Mouse (Mus musculus): Measurements from ENCODE around the gene Traf5.

Gene Traf5

DNA sequence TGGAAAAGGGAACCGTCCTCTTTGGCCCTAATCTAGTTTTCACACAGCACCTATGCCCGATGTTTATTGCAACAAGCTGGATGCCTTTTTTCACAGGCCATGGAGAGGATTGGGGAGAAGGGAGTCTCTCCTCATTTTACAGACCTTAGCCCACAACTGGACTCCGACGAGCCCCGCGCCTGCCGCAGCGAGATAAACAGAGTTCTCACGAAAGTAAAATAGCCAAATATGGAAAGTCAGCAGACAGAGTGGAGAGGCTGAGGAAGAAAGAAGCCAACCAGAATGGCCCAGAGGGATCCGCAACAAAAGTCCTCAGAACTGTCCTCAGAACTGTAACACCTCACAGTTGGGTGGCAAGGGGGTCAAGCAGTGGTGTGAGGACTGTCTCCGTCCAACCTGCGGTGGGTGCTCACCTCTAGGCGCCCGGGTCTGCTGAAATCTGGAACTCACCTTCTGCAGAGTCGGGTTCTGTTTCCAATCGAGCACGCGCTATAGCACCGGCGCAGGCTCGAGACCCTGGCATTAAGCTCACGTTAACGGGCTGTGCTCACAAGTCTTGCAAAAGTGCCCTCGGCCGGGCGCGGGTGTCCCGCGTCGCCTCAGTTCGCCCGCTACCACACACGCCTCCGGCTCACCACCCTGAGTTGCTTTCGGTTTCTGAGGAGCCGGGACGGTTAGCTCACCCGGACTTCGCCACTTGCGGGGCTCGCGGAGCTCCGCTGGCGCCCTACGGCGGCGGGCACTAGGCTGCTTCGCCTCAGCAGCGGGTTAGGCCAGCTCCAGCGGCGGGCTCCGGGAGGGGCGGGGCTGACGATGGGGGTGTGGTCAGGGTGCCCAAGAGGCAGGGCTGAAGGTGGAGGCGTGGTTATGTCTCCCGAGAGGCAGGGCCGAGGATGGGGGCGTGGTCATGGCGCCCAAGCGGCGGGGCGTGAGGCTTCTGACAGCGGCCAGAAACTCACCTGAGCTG is at the start of gene Traf5:
Gene Traf5, minus strand, starts transcription at position 754 of the 967 bp plus-strand sequence.
- DNase-seq: peak; percentile 98 to 99

GRCm38 (mm10) chr1:192140313-192140712 is 48.0 kb upstream of the Traf5 start:
- DNase-seq: no peak

DNA sequence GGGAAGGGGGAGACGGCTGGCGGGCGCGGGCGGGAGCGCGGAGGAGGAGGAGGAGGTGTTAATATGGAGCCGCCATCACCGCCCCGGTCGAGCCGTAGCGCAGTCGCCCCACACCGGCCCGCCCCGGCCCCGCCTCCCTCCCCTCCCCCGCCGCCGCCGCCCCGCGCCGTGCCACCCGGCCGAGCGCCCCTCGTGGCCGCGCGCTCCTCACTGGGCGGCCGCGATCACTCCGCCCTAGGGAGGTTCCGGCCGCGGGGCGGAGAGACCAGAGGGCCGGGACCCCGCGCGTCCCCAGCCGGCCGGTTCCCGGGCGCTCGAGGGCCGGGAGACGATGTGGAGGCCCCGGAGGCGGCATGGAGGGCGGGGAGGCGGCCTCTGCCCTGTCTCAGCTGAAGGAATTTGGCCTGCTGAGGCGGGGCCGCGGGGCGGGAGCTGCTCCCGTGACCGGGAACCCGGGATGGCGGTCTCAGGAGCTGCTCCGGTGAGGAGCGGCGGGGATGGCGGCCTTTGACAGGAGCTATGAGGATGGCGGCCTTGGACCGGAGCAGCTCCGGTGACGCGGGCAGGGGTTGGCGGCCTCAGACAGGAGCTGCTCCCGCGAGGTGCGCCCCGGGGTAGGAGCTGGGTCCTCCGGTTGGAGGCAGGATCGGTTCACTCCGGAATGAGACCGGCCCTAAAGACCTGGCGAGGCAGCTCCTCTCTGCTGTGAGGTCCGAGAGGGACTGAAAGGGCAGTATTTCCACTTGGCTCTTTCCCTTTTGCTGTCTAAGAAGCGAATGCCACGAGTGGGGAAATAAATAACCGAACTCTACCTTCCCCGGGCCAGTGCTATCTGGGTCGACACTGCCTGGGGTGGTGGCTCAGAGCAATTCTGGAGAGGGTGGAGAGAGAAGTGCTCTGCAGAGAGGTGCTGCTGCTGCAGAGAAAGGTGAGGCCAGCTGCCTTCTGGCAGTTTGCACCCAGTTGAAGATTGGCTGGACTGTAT is 45.9 kb upstream of the Traf5 start, which contains the start of gene Rcor3:
Gene Rcor3, minus strand, starts transcription at position 137 of the 985 bp plus-strand sequence.
- peak; percentile 74 to 76 for DNase-seq

- DNase-seq: no peak
These were observed 45.0 kb upstream of the Traf5 start for GRCm38 (mm10) chr1:192137291-192137925.

DNA sequence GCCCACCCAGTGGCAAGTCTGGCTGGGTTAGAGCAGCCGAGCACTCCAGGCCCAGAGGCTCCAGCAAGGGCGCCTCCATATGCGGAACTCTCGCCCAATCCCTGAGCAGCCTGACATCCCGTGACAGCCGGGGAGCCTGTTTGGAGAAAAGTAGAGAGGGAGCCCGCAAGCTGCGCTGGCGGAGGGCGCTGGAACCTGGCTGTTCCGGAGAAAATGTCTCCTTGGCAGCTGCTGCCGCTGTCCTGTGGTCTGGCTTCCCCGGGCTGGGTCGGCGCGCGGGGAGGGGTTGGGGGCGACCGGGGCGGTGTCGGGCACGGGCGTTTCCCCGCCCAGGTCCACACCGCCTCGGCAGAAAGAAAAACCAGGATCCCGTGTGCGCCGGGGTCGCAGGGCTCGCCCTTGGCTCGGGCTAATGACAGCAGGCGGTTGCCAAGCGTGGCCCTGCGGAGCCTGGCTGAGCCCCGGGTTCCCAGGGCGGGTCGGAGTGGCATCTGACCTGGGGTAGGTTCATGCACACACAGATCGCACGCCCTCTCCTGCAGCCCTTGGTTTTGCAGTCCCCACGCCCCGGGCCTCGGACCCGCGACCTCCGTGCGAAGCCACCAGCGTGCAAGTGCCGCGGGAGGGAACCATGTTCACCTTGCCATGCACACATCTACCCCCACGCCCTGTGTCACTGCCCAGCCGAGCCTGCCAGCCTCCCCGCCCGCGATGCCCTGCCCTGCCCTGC is 44.4 kb upstream of the Traf5 start:
- DNase-seq: peak; percentile 57 to 65

DNA sequence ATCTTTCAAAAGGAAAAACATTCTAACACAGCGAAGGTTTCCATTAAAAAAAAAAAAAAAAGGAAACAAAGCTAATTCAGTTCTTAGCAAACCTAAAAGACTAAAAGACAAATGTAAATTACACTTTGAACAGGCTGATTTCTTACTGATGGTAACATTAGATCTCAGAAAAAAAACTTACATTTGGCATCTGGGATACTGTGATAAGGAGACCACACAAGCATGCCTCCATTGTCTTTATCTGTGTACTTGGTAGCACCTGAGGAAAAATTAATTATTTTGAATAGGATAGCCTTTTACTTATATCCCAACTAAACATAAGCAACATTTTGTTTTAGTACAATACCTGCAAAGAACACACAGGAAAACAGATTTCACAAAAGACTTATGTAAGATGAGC is 37.8 kb upstream of the Traf5 start:
- no peak for DNase-seq

- DNase-seq: no peak
These were observed 36.0 kb upstream of the Traf5 start for GRCm38 (mm10) chr1:192128343-192128742.

GRCm38 (mm10) chr1:192125761-192126160 is 33.4 kb upstream of the Traf5 start:
- no peak for DNase-seq

DNA sequence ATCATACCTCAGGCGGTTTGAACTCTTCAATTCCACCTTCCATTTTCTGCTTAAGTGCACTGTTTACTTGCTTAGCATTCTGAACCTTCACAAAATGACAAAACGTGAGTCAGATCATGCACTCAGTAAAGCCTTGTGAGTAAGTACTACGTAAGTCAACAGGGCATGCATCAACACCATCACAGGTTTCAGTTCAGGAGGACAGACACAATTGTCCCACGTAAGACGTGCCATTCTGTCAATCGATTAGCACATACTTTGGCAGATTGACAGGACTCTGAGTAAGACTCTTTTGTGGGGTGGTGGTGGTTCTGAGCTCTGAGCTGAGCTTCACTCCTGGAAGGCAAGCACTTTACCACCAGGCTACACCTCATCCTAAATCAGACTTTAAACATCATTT is 23.9 kb upstream of the Traf5 start:
- no peak for DNase-seq

DNA sequence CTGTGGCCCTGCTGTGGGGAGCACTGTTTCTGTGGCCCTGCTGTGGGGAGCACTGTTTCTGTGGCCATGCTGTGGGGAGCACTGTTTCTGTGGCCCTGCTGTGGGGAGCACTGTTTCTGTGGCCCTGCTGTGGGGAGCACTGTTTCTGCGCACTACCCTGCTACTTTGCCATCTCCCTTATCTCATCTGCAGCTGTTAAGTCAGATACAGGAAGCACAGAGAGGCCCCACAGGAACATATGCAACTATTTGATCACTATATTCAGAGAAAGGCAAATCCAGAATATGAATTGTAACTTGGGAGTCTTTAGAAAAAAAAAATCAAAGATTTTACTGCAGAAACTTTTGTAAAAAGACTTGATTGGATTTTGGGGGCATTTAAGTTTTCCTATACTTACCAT is 23.0 kb upstream of the Traf5 start:
- no peak for DNase-seq

- DNase-seq: no peak
These were observed 16.8 kb upstream of the Traf5 start for GRCm38 (mm10) chr1:192109169-192109568.

- peak; percentile 34 to 46 for DNase-seq
These were observed 15.0 kb upstream of the Traf5 start for GRCm38 (mm10) chr1:192107352-192107751.

GRCm38 (mm10) chr1:192105902-192106389 is 13.6 kb upstream of the Traf5 start:
- DNase-seq: no peak

DNA sequence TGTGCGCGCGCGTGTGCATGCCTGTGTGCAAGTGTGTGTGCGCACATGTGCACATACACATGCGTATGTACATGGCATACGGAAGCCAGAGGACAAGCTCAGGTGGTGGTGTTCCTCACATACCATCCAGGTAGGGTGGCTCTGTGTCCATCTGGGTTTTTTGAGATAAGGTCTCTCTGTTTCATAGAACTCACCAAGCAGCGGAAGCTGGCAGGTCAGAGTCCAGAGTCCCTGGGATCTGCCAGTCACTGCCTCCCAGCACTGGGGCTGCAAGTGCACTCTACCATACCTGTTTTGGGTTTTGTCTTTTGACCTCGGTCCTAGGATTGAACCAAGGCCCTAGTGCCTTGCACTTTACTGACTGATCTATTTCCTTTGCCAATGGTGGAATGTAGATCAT is 11.7 kb upstream of the Traf5 start:
- no peak for DNase-seq

DNA sequence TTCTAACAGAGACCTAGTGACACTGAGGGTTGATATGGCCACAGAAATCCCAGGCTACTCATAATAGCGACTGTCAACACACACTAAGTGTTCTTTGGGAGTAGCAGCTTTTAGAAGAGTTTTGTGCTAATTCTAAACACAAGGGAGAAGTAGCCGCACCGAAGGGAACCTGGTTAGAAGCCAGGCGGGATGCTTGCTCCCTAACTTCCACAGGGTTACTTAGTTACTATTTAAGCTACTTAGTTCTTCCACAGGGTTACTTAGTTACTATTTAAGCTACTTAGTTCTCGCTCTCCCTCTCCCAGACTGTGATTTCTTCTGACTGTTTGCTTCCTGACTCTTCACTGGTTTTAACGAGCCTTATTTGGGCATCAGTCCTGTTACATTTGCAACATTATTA is 10.8 kb upstream of the Traf5 start:
- no peak for DNase-seq

- DNase-seq: no peak
These were observed 9.0 kb upstream of the Traf5 start for GRCm38 (mm10) chr1:192101359-192101758.

DNA sequence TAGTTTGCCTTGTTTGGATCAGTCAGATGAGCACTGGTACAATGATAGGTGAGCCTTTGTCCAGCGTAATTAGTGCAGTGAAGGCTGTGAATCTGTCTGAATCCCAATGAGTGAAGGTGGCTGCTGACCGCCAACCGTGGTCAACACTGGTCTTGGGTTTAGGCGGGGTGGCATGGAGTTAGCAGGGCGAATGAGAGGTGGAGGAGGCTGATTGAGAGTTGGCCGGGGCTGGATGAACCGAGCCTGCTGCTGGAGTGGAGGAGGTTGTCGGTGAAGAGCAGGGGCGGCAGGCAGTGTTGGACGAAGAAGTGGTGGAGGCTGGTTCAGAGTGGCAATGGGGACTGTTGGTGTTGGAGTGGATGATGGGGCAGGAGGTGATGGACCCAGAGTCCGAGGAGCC is 8.4 kb upstream of the Traf5 start:
- DNase-seq: no peak

- DNase-seq: no peak
These were observed 3.3 kb upstream of the Traf5 start for GRCm38 (mm10) chr1:192095626-192096025.

DNA sequence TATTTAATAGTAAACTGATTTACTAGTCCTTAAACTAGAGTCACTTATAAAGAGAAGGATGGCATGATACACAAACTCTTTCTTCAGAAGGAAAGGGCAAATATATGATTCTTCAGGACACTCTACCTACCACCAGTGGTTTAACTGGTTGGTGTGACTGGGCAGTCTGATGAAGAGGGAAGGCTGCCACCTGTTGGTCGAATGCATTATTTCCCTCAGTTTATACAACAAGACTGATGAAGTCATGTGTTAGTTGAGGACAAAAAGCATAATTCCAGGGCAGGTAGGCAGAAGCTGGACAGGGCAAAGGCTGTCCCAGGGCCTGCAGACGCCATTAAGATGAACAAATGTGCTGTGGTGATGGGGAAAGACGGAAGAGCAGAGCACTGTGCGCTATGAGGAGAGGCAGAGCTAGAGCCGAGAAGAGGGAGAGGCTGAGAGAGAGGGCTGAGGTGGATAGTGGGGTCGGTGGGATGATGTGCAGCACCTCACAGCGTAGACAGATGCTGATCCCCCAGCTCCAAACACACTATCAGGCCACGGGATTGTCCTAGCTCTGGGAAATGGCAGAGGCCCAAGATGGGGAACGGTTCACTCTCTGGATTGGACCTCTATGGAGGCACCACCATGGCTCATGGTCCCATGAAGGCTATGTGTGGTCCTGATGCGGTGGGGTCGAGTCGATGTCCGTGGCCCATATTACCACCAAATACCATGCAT is 2.3 kb upstream of the Traf5 start:
- DNase-seq: peak; percentile 32 to 57

DNA sequence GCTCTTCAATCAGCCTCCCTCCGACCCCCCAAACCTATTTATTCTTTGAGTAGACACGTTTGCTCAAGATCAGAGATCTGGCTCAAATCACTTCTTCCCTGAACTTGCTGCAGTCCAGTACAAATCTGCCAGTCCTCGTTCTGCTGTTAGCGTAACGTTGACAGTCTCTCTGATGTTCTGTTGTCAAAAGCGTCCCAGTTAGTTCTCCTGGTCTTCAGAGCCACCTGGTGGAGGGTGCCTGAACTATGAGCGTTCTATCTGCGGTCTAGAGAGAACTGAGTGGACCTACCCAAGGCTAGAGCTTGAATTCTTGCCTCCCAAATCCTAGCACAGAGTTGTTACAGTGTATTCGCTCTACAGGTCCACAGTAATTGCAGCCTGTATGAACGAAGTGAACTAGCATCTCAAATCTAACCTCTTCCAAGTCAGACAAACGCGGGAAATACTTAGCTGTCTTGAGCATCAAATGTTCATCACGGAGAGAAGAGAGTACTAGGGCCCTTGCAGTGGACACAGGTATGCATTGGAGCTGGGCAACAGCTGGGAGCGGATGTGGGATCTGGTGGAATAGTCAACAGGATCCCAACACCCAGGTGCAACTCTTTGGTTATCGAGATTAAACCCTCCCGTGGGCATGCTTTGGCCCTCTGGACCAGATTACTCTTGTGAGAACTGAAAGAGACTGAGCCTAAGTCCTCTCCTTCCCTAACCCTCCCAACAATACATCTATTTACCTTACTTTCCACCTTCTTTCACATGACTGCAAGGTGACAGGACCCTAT is 711 bp upstream of the Traf5 start:
- DNase-seq: peak; percentile 83

All from thymus, postnatal 36 days (tissue).